Mouse (Mus musculus) liver, embryonic 14.5 days (tissue): ENCODE measurements around the gene Mbnl2.

Source experiments
- CTCF ChIP-seq: IDR thresholded peaks from 2 replicates; pipeline ENCODE4 v1.5.1; 2016; ENCODE audit warnings: antibody characterized with exemption, low read depth, control low read depth
- EP300 ChIP-seq: IDR thresholded peaks from 2 replicates; pipeline ENCODE4 v1.6.1; 2016; ENCODE audit warnings: antibody characterized with exemption, low read depth

- TF ChIP-seq EP300 = no peak
- no peak for TF ChIP-seq CTCF
These were observed 20.9 kb downstream of the Mbnl2 start for GRCm38 (mm10) chr14:120296231-120297006.
